Mouse (Mus musculus) midbrain, embryonic 13.5 days (tissue): ENCODE data around the gene Olfr773. TPM values are rescaled to one million over a fixed set of nuclear protein-coding genes. Genes with fewer than 3 reads are reported as not detected.
"Not testable (repeated sequence)": the region's sequence is repeated elsewhere in the genome, so short reads cannot be mapped to it uniquely, and the experiment has no call there.

Experiments used
- ATAC-seq: fragments of 200-750 bp; cut with Nextera tagmentation; 2 replicates; pipeline ENCODE4 v1.8.0; 2017; ENCODE audit warnings: mild to moderate bottlenecking, moderate TSS enrichment, moderate library complexity
- H3K27ac ChIP-seq: fragments of 300-500 bp; sonication (generic); 2 replicates; pipeline ENCODE4 v1.5.1; 2015; ENCODE audit warnings: inconsistent platforms, mild to moderate bottlenecking, moderate library complexity
- H3K27me3 ChIP-seq: fragments of 300-500 bp; sonication (generic); 2 replicates; pipeline ENCODE4 v1.6.1; 2015; ENCODE audit warnings: mild to moderate bottlenecking, inconsistent platforms
- H3K36me3 ChIP-seq: fragments of 300-500 bp; sonication (generic); 2 replicates; pipeline ENCODE4 v1.6.1; 2015; ENCODE audit warnings: mild to moderate bottlenecking, inconsistent platforms
- H3K4me1 ChIP-seq: fragments of 300-500 bp; sonication (generic); replicated peaks from 2 replicates; pipeline ENCODE4 v1.6.1; 2015; ENCODE audit warnings: inconsistent platforms
- H3K4me2 ChIP-seq: fragments of 300-500 bp; sonication (generic); replicated peaks from 2 replicates; pipeline ENCODE4 v1.6.1; 2015; ENCODE audit warnings: moderate library complexity, mild to moderate bottlenecking, inconsistent platforms
- H3K4me3 ChIP-seq: fragments of 300-500 bp; sonication (generic); replicated peaks from 2 replicates; pipeline ENCODE4 v1.5.1; 2015; ENCODE audit warnings: mild to moderate bottlenecking, inconsistent platforms
- H3K9ac ChIP-seq: fragments of 300-500 bp; sonication (generic); replicated peaks from 2 replicates; pipeline ENCODE4 v1.6.1; 2015; ENCODE audit warnings: mild to moderate bottlenecking, inconsistent platforms
- H3K9me3 ChIP-seq: fragments of 300-500 bp; sonication (generic); 2 replicates; pipeline ENCODE4 v1.6.1; 2016; ENCODE audit warnings: mild to moderate bottlenecking, inconsistent platforms
- WGBS: fragments of 180-500 bp; shearing (Covaris S2); methylation state at CpG from one replicate; pipeline ENCODE4 v1.1.7; 2015; 5-methylcytosine and 5-hydroxymethylcytosine counted together
- polyA plus RNA-seq: library from polyadenylated mRNA; unstranded; fragments of >200 nt; fragmentation: Nextera tagmentation; extraction: Ambion mirVana; gene quantifications from 2 replicates; pipeline ENCODE4 v1.2.1, GENCODE M21; 2015

The Olfr773 gene
- polyA plus RNA-seq: not detected in 2 replicates

DNA sequence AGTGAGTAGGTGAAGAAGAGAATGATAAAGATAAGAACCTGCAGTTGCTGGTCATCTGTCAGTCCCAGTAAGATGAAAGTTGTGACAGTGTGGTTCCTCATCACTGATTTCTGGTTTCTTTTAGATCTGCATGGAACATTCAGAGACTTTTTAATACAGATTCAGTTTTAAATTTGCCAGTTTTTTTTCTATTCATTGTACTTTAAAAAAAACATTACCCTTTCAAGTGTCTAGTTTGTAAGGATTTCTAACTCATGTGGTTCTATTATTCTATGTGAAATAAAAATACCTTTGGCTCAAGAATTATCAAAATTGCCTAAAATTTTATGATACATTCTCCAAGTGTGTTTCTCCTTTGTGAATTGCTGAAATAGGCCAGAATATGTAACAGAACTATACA, at the start of gene Olfr773:
TSS of gene Olfr773 (minus strand) at position 101 of the 400 bp plus-strand sequence.
- not testable (repeated sequence) for H3K9ac ChIP-seq, ATAC-seq, H3K4me3 ChIP-seq, H3K27me3 ChIP-seq, H3K4me1 ChIP-seq, H3K36me3 ChIP-seq, H3K9me3 ChIP-seq, H3K27ac ChIP-seq, H3K4me2 ChIP-seq

DNA sequence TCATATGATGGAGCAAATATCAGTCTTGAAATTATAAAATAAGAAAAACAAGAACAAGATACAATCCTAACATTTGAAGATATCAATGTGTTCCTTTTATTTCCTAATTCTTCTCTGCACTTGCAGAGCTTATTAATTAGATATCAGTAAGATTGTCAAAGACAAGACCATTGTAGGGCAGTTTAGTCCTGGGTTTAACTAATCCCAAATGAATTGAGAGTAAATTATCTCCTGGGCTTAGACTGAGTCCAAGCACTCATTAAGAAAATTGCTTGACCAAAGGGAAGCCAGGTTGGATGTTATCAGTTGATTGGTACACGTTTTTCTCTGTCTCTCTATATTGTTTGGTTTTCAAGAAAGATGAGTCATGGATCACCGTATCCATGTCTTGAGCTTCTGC, 48.7 kb upstream of the Olfr773 start, which contains the start of gene Olfr774:
TSS of gene Olfr774 (plus strand) at position 301 of the 400 bp plus-strand sequence.
- 71% methylated on average over 2 of the region's 2 CpGs for WGBS
- no peaks in the 10 kb centered on the region for H3K4me1 ChIP-seq

DNA sequence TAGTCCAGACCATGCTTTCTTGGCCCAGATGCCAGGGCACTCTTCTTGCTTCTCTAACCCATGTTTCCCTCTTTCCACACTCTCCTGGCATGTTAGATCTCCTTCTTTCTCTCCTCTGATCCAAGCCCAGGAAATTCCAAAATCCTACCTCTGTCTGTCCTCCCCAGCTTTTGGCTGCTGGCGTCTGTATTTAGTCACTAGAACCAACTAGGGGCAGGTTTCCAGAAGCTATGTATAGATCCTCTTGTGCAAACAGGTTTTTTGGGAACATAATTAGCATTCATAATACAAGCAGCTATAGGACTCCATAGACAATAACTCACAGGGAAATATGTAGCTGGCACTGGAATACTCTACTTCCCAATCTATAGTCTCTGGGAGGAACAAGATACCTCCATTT, 43.5 kb upstream of the Olfr773 start:
- H3K9ac ChIP-seq: no peak overlapping the region
- no peak overlapping the region for H3K4me3 ChIP-seq
- H3K9me3 ChIP-seq: no peaks in the 10 kb centered on the region
- WGBS: 93% methylated on average over 1 of the region's 1 CpGs
- H3K4me2 ChIP-seq: no peak overlapping the region
- no peak for ATAC-seq
- H3K27me3 ChIP-seq: no peaks in the 10 kb centered on the region
- no peaks in the 10 kb centered on the region for H3K4me1 ChIP-seq
- H3K36me3 ChIP-seq: no peaks in the 10 kb centered on the region
- H3K27ac ChIP-seq: no peak overlapping the region

More for the DNA sequence above, 48.7 kb upstream of the Olfr773 start, which contains the start of gene Olfr774:
- Histone ChIP-seq H3K4me3 (no peak within 1 kb of the TSS), H3K27ac (no peak within 1 kb of the TSS), H3K36me3 (no peaks in the 10 kb centered on the region), H3K9me3 (no peaks in the 10 kb centered on the region), H3K4me2 (no peak within 1 kb of the TSS), H3K9ac (no peak within 1 kb of the TSS), H3K27me3 (no peaks in the 10 kb centered on the region)
- no peak for ATAC-seq

- not testable (repeated sequence) for ATAC-seq, H3K9ac ChIP-seq, H3K4me3 ChIP-seq, H3K9me3 ChIP-seq, H3K4me1 ChIP-seq, H3K27me3 ChIP-seq, H3K36me3 ChIP-seq, H3K27ac ChIP-seq, H3K4me2 ChIP-seq
- 90% methylated on average over 4 of the region's 4 CpGs for WGBS
Measured at GRCm38 (mm10) chr10:129177821-129178220, 9.4 kb downstream of the Olfr773 start, which contains the start of gene Olfr772. Gene Olfr772, minus strand, starts transcription at chr10:129177921.

- H3K9ac ChIP-seq: no peak within 1 kb of the TSS
- H3K4me1 ChIP-seq: no peaks in the 10 kb centered on the region
- no peak within 1 kb of the TSS for H3K4me3 ChIP-seq
- H3K27ac ChIP-seq: no peak within 1 kb of the TSS
- no peaks in the 10 kb centered on the region for H3K27me3 ChIP-seq
- ATAC-seq: no peak
- no peaks in the 10 kb centered on the region for H3K9me3 ChIP-seq
- 90% methylated on average over 1 of the region's 1 CpGs for WGBS
- no peak within 1 kb of the TSS for H3K4me2 ChIP-seq
- no peaks in the 10 kb centered on the region for H3K36me3 ChIP-seq
Measured at GRCm38 (mm10) chr10:129164651-129165050, 22.6 kb downstream of the Olfr773 start, which contains the start of gene Olfr771. Gene Olfr771, minus strand, starts transcription at chr10:129164751.

- WGBS: 88% methylated on average over 2 of the region's 2 CpGs
- H3K4me3 ChIP-seq: no peak within 1 kb of the TSS
- ATAC-seq: no peak
- H3K27me3 ChIP-seq: no peaks in the 10 kb centered on the region
- no peak within 1 kb of the TSS for H3K4me2 ChIP-seq
- H3K4me1 ChIP-seq: no peaks in the 10 kb centered on the region
- no peak within 1 kb of the TSS for H3K9ac ChIP-seq
- H3K27ac ChIP-seq: no peak within 1 kb of the TSS
- no peaks in the 10 kb centered on the region for H3K36me3 ChIP-seq
- H3K9me3 ChIP-seq: no peaks in the 10 kb centered on the region
Measured at GRCm38 (mm10) chr10:129138898-129139297, 48.3 kb downstream of the Olfr773 start, which contains the start of gene Olfr770. Gene Olfr770, minus strand, starts transcription at chr10:129138998.

Other genes starting within 250 kb of the Olfr773 start
- gene Mettl7b, start 226.4 kb downstream of the Olfr773 start, polyA plus RNA-seq: not detected in 2 replicates
- not detected in 2 replicates for gene Olfr9, start 198.0 kb downstream of the Olfr773 start, polyA plus RNA-seq
- not detected in 2 replicates for gene Olfr763, start 176.6 kb downstream of the Olfr773 start, polyA plus RNA-seq
- not detected in 2 replicates for gene Olfr764-ps1, start 147.5 kb downstream of the Olfr773 start, polyA plus RNA-seq
- gene Olfr765, start 137.4 kb downstream of the Olfr773 start, polyA plus RNA-seq: not detected in 2 replicates
- gene Olfr766-ps1, start 118.4 kb downstream of the Olfr773 start, polyA plus RNA-seq: not detected in 2 replicates
- not detected in 2 replicates for gene Olfr767, start 104.5 kb downstream of the Olfr773 start, polyA plus RNA-seq
- not detected in 2 replicates for gene Olfr768, start 88.0 kb downstream of the Olfr773 start, polyA plus RNA-seq
- not detected in 2 replicates for gene Olfr769, start 69.6 kb downstream of the Olfr773 start, polyA plus RNA-seq
- not detected in 2 replicates for gene Olfr770, start 48.4 kb downstream of the Olfr773 start, polyA plus RNA-seq
- gene Olfr771, start 22.7 kb downstream of the Olfr773 start, polyA plus RNA-seq: not detected in 2 replicates
- gene Olfr772, start 9.5 kb downstream of the Olfr773 start, polyA plus RNA-seq: not detected in 2 replicates
- gene Olfr774, start 48.8 kb upstream of the Olfr773 start, polyA plus RNA-seq: not detected in 2 replicates
- not detected in 2 replicates for gene Olfr775, start 61.0 kb upstream of the Olfr773 start, polyA plus RNA-seq
- not detected in 2 replicates for gene Olfr776, start 71.7 kb upstream of the Olfr773 start, polyA plus RNA-seq
- gene Olfr777, start 84.1 kb upstream of the Olfr773 start, polyA plus RNA-seq: not detected in 2 replicates
- not detected in 2 replicates for gene Olfr780, start 130.7 kb upstream of the Olfr773 start, polyA plus RNA-seq
- gene Olfr781, start 141.4 kb upstream of the Olfr773 start, polyA plus RNA-seq: not detected in 2 replicates
- not detected in 2 replicates for gene Olfr782, start 161.4 kb upstream of the Olfr773 start, polyA plus RNA-seq
- 0.08 TPM in 1 of 2 replicates, not detected in the other for gene Olfr784, start 196.7 kb upstream of the Olfr773 start, polyA plus RNA-seq
- not detected in 2 replicates for gene Olfr785, start 218.0 kb upstream of the Olfr773 start, polyA plus RNA-seq
- not detected in 2 replicates for gene Olfr786, start 239.9 kb upstream of the Olfr773 start, polyA plus RNA-seq